Mouse (Mus musculus): ENCODE results near the gene B3gnt4.
"Not testable (repeated sequence)": the region's sequence is repeated elsewhere in the genome, so short reads cannot be mapped to it uniquely, and the experiment has no call there.

B3gnt4 gene

GRCm38 (mm10) chr5:123510160-123510559 lies at the start of gene B3gnt4:
TSS of gene B3gnt4 (plus strand) at chr5:123510460.
- DNase-seq (ENCODE audit: low spot score) = no peak

GRCm38 (mm10) chr5:123461420-123461819 lies 48.8 kb upstream of the B3gnt4 start:
- no peak for DNase-seq (ENCODE audit: low spot score)

GRCm38 (mm10) chr5:123464638-123465037 lies 45.6 kb upstream of the B3gnt4 start:
- no peak for DNase-seq (ENCODE audit: low spot score)

DNA sequence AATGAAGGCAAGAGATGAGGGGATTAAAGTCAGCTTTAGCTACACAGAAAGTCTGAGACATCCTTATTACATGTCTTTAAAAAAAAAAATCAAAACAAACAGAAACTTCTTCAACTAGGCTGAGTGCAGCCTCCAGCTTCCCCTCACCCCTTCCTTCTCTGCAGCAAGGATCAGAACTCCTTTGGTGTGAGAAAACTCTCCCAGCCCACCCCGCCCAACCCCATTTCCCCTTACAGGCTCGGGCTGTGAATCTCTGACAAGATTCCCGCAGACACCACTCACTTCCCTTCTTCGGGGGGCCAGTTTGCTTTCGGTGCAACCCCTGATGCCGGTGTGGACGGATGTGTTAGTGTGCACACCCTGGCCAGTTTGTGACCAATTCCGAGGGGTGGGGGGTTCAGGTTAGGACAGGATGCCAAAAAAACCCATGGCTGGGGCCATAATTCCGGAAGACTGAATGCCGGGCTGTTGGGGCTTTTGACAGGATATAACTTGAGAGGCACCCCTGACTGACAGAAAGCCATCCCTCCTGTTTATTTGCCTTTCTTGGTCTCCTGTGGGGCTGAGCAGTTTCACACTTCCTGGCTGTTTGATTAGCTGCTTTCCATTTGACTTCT lies 39.4 kb upstream of the B3gnt4 start:
- DNase-seq (ENCODE audit: low spot score) = no peak

- no peak for DNase-seq (ENCODE audit: low spot score)
These were observed 36.4 kb upstream of the B3gnt4 start for GRCm38 (mm10) chr5:123473817-123474216.

GRCm38 (mm10) chr5:123487659-123488395 lies 22.4 kb upstream of the B3gnt4 start:
- DNase-seq (ENCODE audit: low spot score) = no peak

GRCm38 (mm10) chr5:123489112-123489785 lies 21.0 kb upstream of the B3gnt4 start, which contains the start of the genes Lrrc43 and Il31:
TSS of gene Lrrc43 (plus strand) at chr5:123489305.
TSS of gene Il31 (minus strand) at chr5:123489489.
- no peak for DNase-seq (ENCODE audit: low spot score)

GRCm38 (mm10) chr5:123489935-123490334 lies 20.3 kb upstream of the B3gnt4 start:
- no peak for DNase-seq (ENCODE audit: low spot score)

DNA sequence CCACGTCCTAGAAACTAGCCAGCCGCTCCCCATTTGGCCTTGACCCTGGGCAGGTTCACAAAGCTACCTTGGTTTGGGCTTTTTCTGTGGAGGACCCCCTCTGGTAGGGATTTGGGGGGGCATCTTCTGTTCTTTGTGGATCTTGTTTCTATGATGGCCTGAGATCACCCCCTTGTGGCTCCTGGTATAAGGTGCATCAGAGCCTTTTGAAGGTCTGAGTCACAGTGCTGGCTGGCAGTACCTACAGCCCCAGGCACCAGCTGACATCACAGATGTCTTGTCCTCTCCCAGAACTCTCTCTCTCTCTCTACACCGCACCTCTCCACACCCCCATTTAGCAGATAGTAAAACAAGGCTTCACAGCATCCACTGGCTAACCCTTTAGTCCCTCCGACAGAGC lies 10.5 kb upstream of the B3gnt4 start:
- peak; percentile 33 for DNase-seq (ENCODE audit: low spot score)

DNA sequence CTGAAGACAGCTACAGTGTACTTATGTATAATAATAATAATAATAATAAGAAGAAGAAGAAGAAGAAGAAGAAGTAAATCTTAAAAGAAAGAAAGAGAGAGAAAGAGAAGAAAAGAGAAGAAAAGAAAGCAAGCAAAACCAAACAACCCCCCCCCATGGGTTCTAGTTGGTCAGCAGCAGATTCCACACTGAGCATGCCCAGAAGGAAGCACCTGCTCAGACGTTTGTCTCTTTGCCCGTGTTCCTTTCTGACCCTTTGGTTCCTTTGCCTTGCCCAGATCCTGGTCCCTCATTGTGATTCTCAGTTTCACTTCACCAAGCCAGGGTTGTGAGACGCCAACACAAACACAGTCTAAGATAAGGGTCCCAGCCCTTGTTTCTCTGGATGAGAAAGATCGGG lies 8.3 kb upstream of the B3gnt4 start:
- DNase-seq (ENCODE audit: low spot score) = no peak

DNA sequence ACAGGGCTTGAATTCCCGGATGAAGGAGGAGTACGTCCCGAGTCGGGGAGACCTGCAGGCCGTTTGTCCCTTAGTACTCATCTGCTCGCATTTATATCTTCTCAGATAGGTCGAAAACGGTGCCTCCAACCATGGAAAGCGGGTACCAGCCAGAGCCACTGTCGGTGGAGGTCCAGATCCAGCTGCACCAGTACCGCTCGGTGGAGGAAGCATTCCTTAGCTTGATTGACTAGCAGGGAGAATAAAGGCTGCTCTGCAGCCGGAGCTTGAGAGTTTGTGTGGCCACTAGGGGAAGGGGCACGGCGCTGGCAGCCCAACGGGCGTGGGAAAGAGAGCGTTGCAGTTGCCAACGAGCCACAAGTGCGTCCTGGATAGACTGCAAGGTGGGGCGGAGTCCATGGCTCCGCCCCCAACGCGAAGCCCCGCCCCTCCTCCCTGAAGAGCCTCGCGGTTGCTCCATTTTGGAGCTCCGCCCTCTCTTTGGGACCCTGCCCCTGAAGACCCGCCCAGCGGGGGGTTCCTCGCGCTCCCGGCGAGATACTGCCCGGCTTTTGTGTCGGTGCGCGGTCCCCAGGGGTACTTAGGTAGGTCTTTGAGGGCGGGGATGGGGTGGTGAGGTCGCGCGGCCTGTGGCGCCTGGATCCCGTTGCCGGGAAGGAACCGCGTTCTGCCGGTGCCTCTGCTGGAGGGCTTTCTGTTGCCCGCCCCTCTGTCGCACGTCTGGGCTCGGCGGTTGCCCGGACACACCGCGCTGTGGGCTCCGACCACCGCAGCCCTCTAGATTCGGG lies 2.1 kb upstream of the B3gnt4 start:
- DNase-seq (ENCODE audit: low spot score) = peak; percentile 82

- DNase-seq (ENCODE audit: low spot score) = no peak
These were observed 1.3 kb upstream of the B3gnt4 start for GRCm38 (mm10) chr5:123508921-123509320.

GRCm38 (mm10) chr5:123511426-123511825 lies 1.2 kb downstream of the B3gnt4 start:
- DNase-seq (ENCODE audit: low spot score) = not testable (repeated sequence)

- DNase-seq (ENCODE audit: low spot score) = no peak
These were observed 1.8 kb downstream of the B3gnt4 start for GRCm38 (mm10) chr5:123512102-123512501.

DNA sequence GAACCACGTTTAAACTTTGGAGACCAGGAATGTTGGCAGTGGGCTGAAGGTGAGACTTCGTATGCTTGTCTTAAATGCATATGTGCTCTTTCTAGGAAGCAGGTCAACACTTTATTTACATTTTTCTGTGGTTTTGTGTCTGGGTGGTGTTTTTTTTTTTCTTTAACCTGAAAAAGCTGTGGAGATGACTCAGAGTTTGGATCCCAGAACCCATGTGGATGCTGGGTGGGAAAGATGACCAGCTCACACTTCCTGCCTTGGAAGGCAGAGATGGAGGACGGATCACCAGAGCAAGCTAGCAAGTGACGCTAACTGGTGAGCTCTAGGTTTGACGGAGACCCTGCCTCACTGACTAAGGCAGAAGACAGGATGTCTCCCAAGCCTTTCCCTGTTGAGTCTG lies 4.6 kb downstream of the B3gnt4 start:
- DNase-seq (ENCODE audit: low spot score) = no peak

DNA sequence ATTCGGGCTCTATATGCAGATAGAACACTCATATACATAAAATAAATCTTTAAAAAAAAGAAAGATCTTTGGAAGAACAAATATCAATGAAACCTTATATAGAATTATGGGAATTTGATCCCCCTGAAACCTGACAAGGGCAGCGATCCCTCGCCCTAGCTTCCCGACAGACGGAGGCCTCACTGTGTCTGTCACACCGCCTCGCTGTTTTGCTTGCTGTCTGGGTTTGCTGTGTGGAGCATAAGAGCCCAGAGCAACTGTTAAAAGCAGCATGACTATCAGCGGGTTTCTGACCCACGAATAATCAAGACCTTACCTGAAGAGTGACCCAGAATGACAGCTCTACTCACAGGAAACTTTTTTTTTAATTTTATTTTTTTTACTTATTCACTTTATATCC lies 10.4 kb downstream of the B3gnt4 start:
- DNase-seq (ENCODE audit: low spot score) = no peak

GRCm38 (mm10) chr5:123521621-123522020 lies 11.4 kb downstream of the B3gnt4 start:
- DNase-seq (ENCODE audit: low spot score) = no peak

GRCm38 (mm10) chr5:123522166-123522565 lies 11.9 kb downstream of the B3gnt4 start:
- no peak for DNase-seq (ENCODE audit: low spot score)

DNA sequence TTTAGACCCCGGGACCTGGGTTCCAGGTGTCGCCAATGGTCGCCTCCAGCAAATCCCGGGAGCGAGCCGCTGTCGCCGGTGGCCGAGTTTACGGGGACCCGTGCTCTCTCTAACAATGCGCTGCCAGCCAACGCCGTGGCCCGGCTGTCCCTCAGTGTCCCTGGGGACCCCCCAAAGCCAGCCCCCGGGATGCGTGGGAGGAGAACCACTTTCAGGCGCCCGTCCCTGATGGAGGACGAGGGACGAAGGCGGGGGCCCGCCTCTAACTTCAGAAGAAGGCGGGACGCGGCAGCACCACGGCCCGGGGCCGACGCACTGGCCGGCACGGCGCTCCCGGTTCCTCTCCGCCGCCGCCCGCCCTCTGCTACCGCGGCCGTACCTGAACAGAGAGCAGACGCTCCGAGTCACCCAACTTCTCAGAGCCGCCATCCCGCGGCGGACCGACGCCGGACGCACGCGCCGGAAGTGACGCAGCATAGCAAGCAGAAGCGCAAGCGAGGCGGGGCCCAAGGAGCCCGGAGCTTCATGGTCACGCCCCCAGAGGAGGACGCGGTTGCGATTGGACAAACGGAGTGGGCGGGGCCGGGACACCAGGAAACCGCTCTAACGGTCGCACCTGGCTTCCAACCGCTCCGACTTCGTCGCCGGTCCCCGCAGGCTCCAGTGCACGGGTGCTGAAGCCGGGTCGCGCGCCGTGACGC lies 13.6 kb downstream of the B3gnt4 start, which contains the start of gene Diablo:
TSS of gene Diablo (minus strand) at position 485 of the 701 bp plus-strand sequence.
- peak; percentile 98 for DNase-seq (ENCODE audit: low spot score)

DNA sequence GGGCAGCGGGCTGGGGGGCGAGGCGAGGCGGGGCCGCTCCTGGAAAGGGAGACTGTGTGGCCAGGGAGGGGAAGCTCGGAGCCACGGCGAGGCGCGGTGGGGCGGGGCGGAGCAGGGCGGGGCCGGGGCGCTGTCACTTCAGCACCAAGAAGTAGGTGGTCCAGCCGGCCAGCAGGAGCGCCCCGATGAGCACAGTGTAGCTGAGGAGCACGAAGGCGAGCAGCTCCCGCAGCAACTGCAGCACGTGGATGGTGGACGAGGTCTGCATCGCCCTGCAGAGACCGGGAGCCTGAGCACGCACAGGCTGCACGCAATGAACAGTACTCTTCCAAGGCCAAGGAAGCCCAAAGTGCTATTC lies 14.1 kb downstream of the B3gnt4 start:
- DNase-seq (ENCODE audit: low spot score) = no peak

DNA sequence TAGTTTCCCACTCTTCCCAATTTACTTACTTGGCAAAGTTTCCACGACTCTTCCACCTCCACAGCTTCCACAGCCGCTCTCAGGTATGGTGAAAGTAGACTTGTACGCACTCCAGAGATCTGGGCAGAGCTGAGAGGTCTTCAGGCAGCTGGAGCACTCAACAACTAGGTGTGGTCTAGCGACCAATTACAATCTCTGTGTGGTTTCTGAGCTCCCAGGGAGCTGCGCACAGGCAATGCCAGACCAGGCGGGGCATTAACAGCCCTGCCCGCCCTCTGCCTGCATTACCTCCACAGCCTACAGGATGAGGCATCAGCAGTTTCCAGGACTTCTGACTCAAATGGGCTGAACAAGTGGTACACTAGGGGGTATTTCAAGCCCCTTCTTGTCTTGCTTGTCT lies 15.0 kb downstream of the B3gnt4 start, which contains the start of gene Gm49027:
TSS of gene Gm49027 (minus strand) at position 208 of the 400 bp plus-strand sequence.
- no peak for DNase-seq (ENCODE audit: low spot score)

Measured in adipocyte (in vitro differentiated cells).